Mouse (Mus musculus) MEL (cell line): ENCODE measurements around the gene Nr1h4. TPM values are rescaled to one million over a fixed set of nuclear protein-coding genes. Genes with fewer than 3 reads are reported as not detected.

ENCODE experiments used
- DNase-seq: peaks from one replicate; pipeline ENCODE4 v3.0.0; 2011; ENCODE audit warnings: low read depth, low spot score
- H3K27ac ChIP-seq: 2 replicates; pipeline ENCODE4 v1.5.1; 2012; ENCODE audit warnings: low read depth, mild to moderate bottlenecking, control low read depth, low read length, moderate library complexity; ENCODE audit not compliant: control insufficient read depth
- H3K27me3 ChIP-seq, 2 experiments: fragments of 150-350 bp in 1 of 2; sonication (generic) in 1 of 2; 2 replicates each; pipeline ENCODE4 v1.6.1; 2012; ENCODE audit warnings: low read length in 2 of 2, mild to moderate bottlenecking in 2 of 2, improper control_type of control experiment in 1 of 2, moderate library complexity in 1 of 2; ENCODE audit not compliant: insufficient read depth in 2 of 2, control insufficient read depth in 1 of 2
- H3K36me3 ChIP-seq, 2 experiments: 2 replicates each; pipeline ENCODE4 v1.6.1; 2012 to 2014; ENCODE audit warnings: low read length in 2 of 2, improper control_type of control experiment in 1 of 2, inconsistent platforms in 1 of 2, mild to moderate bottlenecking in 1 of 2; ENCODE audit not compliant: insufficient read depth in 2 of 2, control insufficient read depth in 1 of 2
- H3K4me1 ChIP-seq, 2 experiments: fragments of 150-350 bp in 1 of 2; sonication (generic) in 1 of 2; 2 replicates each; pipeline ENCODE4 v1.6.1; 2012; ENCODE audit warnings: low read length in 2 of 2, improper control_type of control experiment in 1 of 2, mild to moderate bottlenecking in 1 of 2; ENCODE audit not compliant: insufficient read depth in 2 of 2, control insufficient read depth in 1 of 2
- H3K4me3 ChIP-seq, 2 experiments: fragments of 150-350 bp in 1 of 2; sonication (generic) in 1 of 2; 2 replicates each; pipeline ENCODE4 v1.5.1; 2012; ENCODE audit warnings: low read depth in 2 of 2, low read length in 2 of 2, mild to moderate bottlenecking in 2 of 2, moderate library complexity in 2 of 2, control low read depth in 1 of 2, improper control_type of control experiment in 1 of 2; ENCODE audit not compliant: control insufficient read depth in 1 of 2, insufficient read depth in 1 of 2
- H3K79me2 ChIP-seq: 2 replicates; pipeline ENCODE4 v1.6.1; 2012; ENCODE audit warnings: mild to moderate bottlenecking, low read length, moderate library complexity; ENCODE audit not compliant: control insufficient read depth, poor library complexity, insufficient read depth
- H3K9ac ChIP-seq: 2 replicates; pipeline ENCODE4 v1.6.1; 2012; ENCODE audit warnings: low read depth, mild to moderate bottlenecking, control low read depth, low read length, moderate library complexity; ENCODE audit not compliant: control insufficient read depth, poor library complexity, severe bottlenecking
- H3K9me3 ChIP-seq: fragments of 150-350 bp; sonication (generic); replicated peaks from 2 replicates; pipeline ENCODE4 v1.6.1; 2012; ENCODE audit warnings: mild to moderate bottlenecking, low read length, improper control_type of control experiment, moderate library complexity; ENCODE audit not compliant: insufficient read depth
- BHLHE40 ChIP-seq: IDR thresholded peaks from 2 replicates; pipeline ENCODE4 v1.6.1; 2012; ENCODE audit warnings: low read depth, mild to moderate bottlenecking, inconsistent platforms, low read length, improper control_type of control experiment, borderline replicate concordance
- CHD1 ChIP-seq: IDR thresholded peaks from 2 replicates; pipeline ENCODE4 v1.6.1; 2012; ENCODE audit warnings: low read depth, mild to moderate bottlenecking, inconsistent platforms, low read length, improper control_type of control experiment
- CHD2 ChIP-seq: IDR thresholded peaks from 2 replicates; pipeline ENCODE4 v1.6.1; 2011; ENCODE audit warnings: low read length, improper control_type of control experiment
- CTCF ChIP-seq, 3 experiments: IDR thresholded peaks in 2 of 3; conservative IDR thresholded peaks in 1 of 3; 2 replicates each; pipeline ENCODE4 v1.5.1; 2011 to 2012; ENCODE audit warnings: low read length in 3 of 3, low read depth in 2 of 3, mild to moderate bottlenecking in 2 of 3, improper control_type of control experiment in 1 of 3, inconsistent platforms in 1 of 3, mixed read lengths in 1 of 3, moderate library complexity in 1 of 3; ENCODE audit not compliant: control insufficient read depth in 1 of 3, insufficient read depth in 1 of 3, poor library complexity in 1 of 3, severe bottlenecking in 1 of 3
- E2F4 ChIP-seq: IDR thresholded peaks from 2 replicates; pipeline ENCODE4 v1.6.1; 2011; ENCODE audit warnings: low read depth, low read length, improper control_type of control experiment, borderline replicate concordance
- ELF1 ChIP-seq: IDR thresholded peaks from 2 replicates; pipeline ENCODE4 v1.6.1; 2014; ENCODE audit warnings: low read depth, mild to moderate bottlenecking, inconsistent platforms, low read length, improper control_type of control experiment, moderate library complexity
- EP300 ChIP-seq, 2 experiments: IDR thresholded peaks; 2 replicates each; pipeline ENCODE4 v1.6.1; 2011; ENCODE audit warnings: improper control_type of control experiment in 2 of 2, low read length in 2 of 2, low read depth in 1 of 2, mild to moderate bottlenecking in 1 of 2
- GATA1 ChIP-seq: IDR thresholded peaks from 2 replicates; pipeline ENCODE4 v1.6.1; 2011; ENCODE audit warnings: low read depth, low read length, improper control_type of control experiment
- HCFC1 ChIP-seq: IDR thresholded peaks from 2 replicates; pipeline ENCODE4 v1.6.1; 2012; ENCODE audit warnings: low read depth, mild to moderate bottlenecking, inconsistent platforms, low read length, improper control_type of control experiment, moderate library complexity
- JUND ChIP-seq: IDR thresholded peaks from 2 replicates; pipeline ENCODE4 v1.6.1; 2011; ENCODE audit warnings: low read depth, mild to moderate bottlenecking, improper control_type of control experiment, low read length
- KAT2A ChIP-seq: conservative IDR thresholded peaks from 2 replicates; pipeline ENCODE4 v1.6.1; 2012; ENCODE audit warnings: low read depth, low read length, improper control_type of control experiment, inconsistent platforms
- MAX ChIP-seq: IDR thresholded peaks from 2 replicates; pipeline ENCODE4 v1.6.1; 2011; ENCODE audit warnings: low read length, improper control_type of control experiment
- MEF2A ChIP-seq: IDR thresholded peaks from 2 replicates; pipeline ENCODE4 v1.6.1; 2014; ENCODE audit warnings: low read depth, mild to moderate bottlenecking, inconsistent platforms, low read length, improper control_type of control experiment; ENCODE audit not compliant: poor library complexity, insufficient replicate concordance, severe bottlenecking; ENCODE audit errors: extremely low read depth
- NRF1 ChIP-seq: IDR thresholded peaks from 2 replicates; pipeline ENCODE4 v1.6.1; 2014; ENCODE audit warnings: low read depth, mild to moderate bottlenecking, inconsistent platforms, low read length, improper control_type of control experiment, moderate library complexity; ENCODE audit not compliant: poor library complexity, insufficient read depth, severe bottlenecking
- RAD21 ChIP-seq: IDR thresholded peaks from 2 replicates; pipeline ENCODE4 v1.6.1; 2011; ENCODE audit warnings: mild to moderate bottlenecking, low read depth, low read length, improper control_type of control experiment
- RCOR1 ChIP-seq: IDR thresholded peaks from 2 replicates; pipeline ENCODE4 v1.6.1; 2012; ENCODE audit warnings: low read depth, mild to moderate bottlenecking, inconsistent platforms, low read length, improper control_type of control experiment
- SIN3A ChIP-seq: IDR thresholded peaks from 2 replicates; pipeline ENCODE4 v1.6.1; 2012; ENCODE audit warnings: low read length, improper control_type of control experiment, inconsistent platforms
- TAL1 ChIP-seq: IDR thresholded peaks from 2 replicates; pipeline ENCODE4 v1.6.1; 2012; ENCODE audit warnings: mild to moderate bottlenecking, inconsistent platforms, low read length, moderate library complexity, mixed read lengths
- TBP ChIP-seq: IDR thresholded peaks from 2 replicates; pipeline ENCODE4 v1.8.0; 2011; ENCODE audit warnings: low read depth, low read length, improper control_type of control experiment
- TCF12 ChIP-seq: IDR thresholded peaks from 2 replicates; pipeline ENCODE4 v1.6.1; 2014; ENCODE audit warnings: low read depth, mild to moderate bottlenecking, inconsistent platforms, low read length, improper control_type of control experiment, moderate library complexity
- USF2 ChIP-seq, 2 experiments: IDR thresholded peaks; 2 replicates each; pipeline ENCODE4 v1.6.1; 2011 to 2012; ENCODE audit warnings: improper control_type of control experiment in 2 of 2, low read length in 2 of 2, borderline replicate concordance in 1 of 2, inconsistent platforms in 1 of 2, low read depth in 1 of 2, mild to moderate bottlenecking in 1 of 2; ENCODE audit not compliant: insufficient read depth in 1 of 2
- ZC3H11A ChIP-seq: IDR thresholded peaks from 2 replicates; pipeline ENCODE4 v1.6.1; 2012; ENCODE audit warnings: low read depth, mild to moderate bottlenecking, inconsistent platforms, low read length, improper control_type of control experiment
- ZNF384 ChIP-seq: IDR thresholded peaks from 2 replicates; pipeline ENCODE4 v1.6.1; 2012; ENCODE audit warnings: low read depth, mild to moderate bottlenecking, inconsistent platforms, low read length, improper control_type of control experiment
- polyA plus RNA-seq, 2 experiments: library from polyadenylated mRNA; stranded (reverse) in 1 of 2; unstranded in 1 of 2; fragments of >175 nt in 1 of 2; fragments of >200 nt in 1 of 2; gene quantifications; 2 replicates each; pipeline versions ENCODE4 v1.2.1 to v1.2.4; 2012; ENCODE audit warnings: low replicate concordance in 2 of 2, low read depth in 1 of 2; ENCODE audit not compliant: insufficient read length in 2 of 2, insufficient read depth in 1 of 2, missing spikeins in 1 of 2
- total RNA-seq: library from RNA; depleted of rRNA; stranded (reverse); fragments of 300-350 nt; gene quantifications from 2 replicates; pipeline ENCODE4 v1.2.3, GENCODE M21; 2012

Nr1h4 gene
- total and polyA plus RNA-seq, 3 experiments: not detected

DNA sequence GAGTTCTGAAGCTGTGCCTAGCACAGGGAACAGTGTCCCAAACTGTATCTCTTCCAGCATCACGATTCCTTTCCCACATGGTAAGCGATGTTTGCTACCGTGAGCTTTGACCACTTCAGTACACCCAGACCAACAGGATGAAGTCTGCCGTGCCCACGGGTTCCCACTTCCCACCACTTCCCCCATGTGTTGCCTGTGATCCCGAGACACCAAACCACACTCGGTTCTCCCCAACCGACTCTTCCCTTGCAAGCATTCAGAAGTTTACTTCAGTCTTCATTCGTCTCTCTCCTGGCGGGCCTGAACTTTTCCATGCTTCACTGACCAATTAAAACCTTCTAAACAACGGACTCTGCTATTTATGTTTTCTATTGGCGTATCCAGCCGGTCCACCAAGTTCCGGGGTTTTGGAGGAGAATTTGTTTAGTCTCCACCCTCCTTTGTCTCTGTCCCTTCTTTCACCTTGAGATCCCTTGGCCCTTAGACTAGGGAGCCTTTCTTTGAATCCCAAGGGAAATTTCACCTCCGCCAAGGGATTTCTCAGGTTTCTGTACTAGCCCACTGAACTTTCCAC is 80.2 kb downstream of the Nr1h4 start:
- H3K79me2 ChIP-seq: no peaks in the 10 kb centered on the region
- no peaks in the 10 kb centered on the region for H3K4me1 ChIP-seq
- no peaks in the 10 kb centered on the region for H3K36me3 ChIP-seq
- no peaks in the 10 kb centered on the region for H3K9me3 ChIP-seq
- no peak overlapping the region for H3K4me3 ChIP-seq
- DNase-seq: no peak
- no peak for TF ChIP-seq CTCF (IDR thresholded peaks at IDR 0.05 in 2 of 3, conservative IDR thresholded peaks at IDR 0.05 in 1 of 3; ENCODE audit: control insufficient read depth in 1 of 3, insufficient read depth in 1 of 3, low read depth in 2 of 3, low read length in 3 of 3, poor library complexity in 1 of 3, severe bottlenecking in 1 of 3)
- no peak for TF ChIP-seq ZC3H11A
- no peak for TF ChIP-seq E2F4
- TF ChIP-seq SIN3A: no peak
- no peak for TF ChIP-seq BHLHE40
- TF ChIP-seq RAD21: no peak
- TF ChIP-seq MEF2A: no peak
- TF ChIP-seq JUND: no peak
- TF ChIP-seq USF2 (IDR thresholded peaks at IDR 0.05; ENCODE audit: borderline replicate concordance in 1 of 2, insufficient read depth in 1 of 2, low read depth in 1 of 2, low read length in 2 of 2): no peak
- TF ChIP-seq TBP: no peak
- TF ChIP-seq HCFC1: no peak
- TF ChIP-seq CHD2: no peak
- no peak for TF ChIP-seq MAX
- no peak for TF ChIP-seq NRF1
- no peak overlapping the region for H3K27ac ChIP-seq
- peaks cover 3% of the 10 kb centered on the region in 2 experiments; a peak in 3 of 4 replicates for H3K27me3 ChIP-seq
- no peak overlapping the region for H3K9ac ChIP-seq

GRCm38 (mm10) chr10:89450411-89450810 is 83.0 kb downstream of the Nr1h4 start:
- no peak overlapping the region for H3K9ac ChIP-seq
- H3K4me1 ChIP-seq: no peaks in the 10 kb centered on the region
- H3K27me3 ChIP-seq: peaks cover 2 to 3% of the 10 kb centered on the region in 2 experiments; a peak in 3 of 4 replicates

More at GRCm38 (mm10) chr10:89450411-89450810, 83.0 kb downstream of the Nr1h4 start:
- Histone ChIP-seq H3K4me3 (no peak overlapping the region), H3K27ac (no peak overlapping the region), H3K9me3 (no peaks in the 10 kb centered on the region), H3K36me3 (no peaks in the 10 kb centered on the region), H3K79me2 (no peaks in the 10 kb centered on the region)
- TF ChIP-seq SIN3A: no peak
- TF ChIP-seq BHLHE40: no peak
- TF ChIP-seq TBP: no peak
- TF ChIP-seq GATA1: no peak
- TF ChIP-seq MAX: no peak
- TF ChIP-seq MEF2A: no peak
- TF ChIP-seq TAL1: no peak
- TF ChIP-seq KAT2A: no peak
- no peak for TF ChIP-seq RAD21
- TF ChIP-seq ZNF384: no peak
- TF ChIP-seq EP300 (IDR thresholded peaks at IDR 0.05; ENCODE audit: low read depth in 1 of 2, low read length in 2 of 2): no peak
- no peak for TF ChIP-seq RCOR1
- no peak for TF ChIP-seq ELF1
- no peak for TF ChIP-seq CHD1
- no peak for TF ChIP-seq E2F4
- TF ChIP-seq HCFC1: no peak
- TF ChIP-seq TCF12: no peak
- no peak for DNase-seq
